Mouse (Mus musculus): ENCODE measurements around the gene Aloxe3. TPM values are rescaled to one million over a fixed set of nuclear protein-coding genes. Genes with fewer than 3 reads are reported as not detected.

The Aloxe3 gene
- 2.2 and 3.6 TPM in 2 replicates for polyA plus RNA-seq (2015; fragmentation: Nextera tagmentation; extraction: Ambion mirVana)

DNA sequence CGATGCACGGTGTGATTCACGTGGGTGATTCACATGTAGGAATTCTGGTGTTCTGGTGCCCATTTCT is at the start of gene Aloxe3:
Aloxe3 (plus strand) TSS at position 45 of the 67 bp plus-strand sequence.
- Histone ChIP-seq H3K9me3 (no peaks in the 10 kb centered on the region), H3K9ac (replicated peaks) (peak within 1 kb of the TSS; percentile 48), H3K27ac (replicated peaks) (peak within 1 kb of the TSS; percentile 77), H3K27me3 (no peaks in the 10 kb centered on the region), H3K36me3 (no peaks in the 10 kb centered on the region), H3K4me3 (peak within 1 kb of the TSS; percentile 65), H3K4me2 (replicated peaks) (peak within 1 kb of the TSS; percentile 77), H3K4me1 (peaks cover 24% of the 10 kb centered on the region)
- ATAC-seq (replicated peaks): no peak
- 4% methylated on average over 3 of the region's 3 CpGs for WGBS

- no peak overlapping the region for H3K27ac ChIP-seq (replicated peaks)
- H3K36me3 ChIP-seq: no peaks in the 10 kb centered on the region
- H3K9ac ChIP-seq (replicated peaks): no peak overlapping the region
- no peak for ATAC-seq (replicated peaks)
- no peaks in the 10 kb centered on the region for H3K9me3 ChIP-seq
- H3K4me1 ChIP-seq: peaks cover 23% of the 10 kb centered on the region
- H3K27me3 ChIP-seq: no peaks in the 10 kb centered on the region
- no peak overlapping the region for H3K4me3 ChIP-seq
- H3K4me2 ChIP-seq (replicated peaks): no peak overlapping the region
- WGBS: 55% methylated on average over 5 of the region's 5 CpGs
Measured at GRCm38 (mm10) chr11:69076572-69076971, 49.1 kb upstream of the Aloxe3 start.

GRCm38 (mm10) chr11:69077316-69077715 is 48.4 kb upstream of the Aloxe3 start:
- no peaks in the 10 kb centered on the region for H3K36me3 ChIP-seq
- no peaks in the 10 kb centered on the region for H3K9me3 ChIP-seq
- H3K9ac ChIP-seq (replicated peaks): no peak overlapping the region
- no peaks in the 10 kb centered on the region for H3K27me3 ChIP-seq
- 86% methylated on average over 9 of the region's 9 CpGs for WGBS
- no peak overlapping the region for H3K4me3 ChIP-seq
- no peak overlapping the region for H3K27ac ChIP-seq (replicated peaks)
- no peak for ATAC-seq (replicated peaks)
- no peak overlapping the region for H3K4me2 ChIP-seq (replicated peaks)
- peaks cover 16% of the 10 kb centered on the region for H3K4me1 ChIP-seq

DNA sequence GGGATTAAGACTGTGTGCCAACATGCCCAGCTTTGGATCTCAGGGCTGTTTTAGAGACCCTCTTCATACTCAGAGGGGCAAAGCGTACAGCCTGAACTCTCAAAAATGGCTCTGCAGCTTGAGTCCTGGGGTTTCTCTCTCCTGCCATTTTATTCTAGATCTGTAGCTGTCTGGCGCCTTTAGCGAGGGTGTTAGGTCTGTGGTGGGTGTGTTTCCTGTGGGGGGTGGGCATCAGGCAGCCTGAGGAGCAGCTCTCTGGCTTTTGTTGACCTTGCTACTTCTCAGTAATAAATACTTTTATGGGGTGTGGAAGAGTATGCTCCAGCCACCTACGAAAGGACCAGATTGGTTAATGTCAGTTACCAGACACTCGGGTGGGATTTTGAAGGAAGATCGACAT is 47.7 kb upstream of the Aloxe3 start:
- H3K4me2 ChIP-seq (replicated peaks): no peak overlapping the region
- no peak for ATAC-seq (replicated peaks)
- WGBS: 89% methylated on average over 6 of the region's 6 CpGs
- no peak overlapping the region for H3K9ac ChIP-seq (replicated peaks)
- H3K27ac ChIP-seq (replicated peaks): no peak overlapping the region
- H3K4me1 ChIP-seq: peaks cover 11% of the 10 kb centered on the region
- H3K4me3 ChIP-seq: no peak overlapping the region
- H3K27me3 ChIP-seq: no peaks in the 10 kb centered on the region
- H3K9me3 ChIP-seq: no peaks in the 10 kb centered on the region
- no peaks in the 10 kb centered on the region for H3K36me3 ChIP-seq

- WGBS: 78% methylated on average over 5 of the region's 5 CpGs
Measured at GRCm38 (mm10) chr11:69078805-69079438, 46.8 kb upstream of the Aloxe3 start.

DNA sequence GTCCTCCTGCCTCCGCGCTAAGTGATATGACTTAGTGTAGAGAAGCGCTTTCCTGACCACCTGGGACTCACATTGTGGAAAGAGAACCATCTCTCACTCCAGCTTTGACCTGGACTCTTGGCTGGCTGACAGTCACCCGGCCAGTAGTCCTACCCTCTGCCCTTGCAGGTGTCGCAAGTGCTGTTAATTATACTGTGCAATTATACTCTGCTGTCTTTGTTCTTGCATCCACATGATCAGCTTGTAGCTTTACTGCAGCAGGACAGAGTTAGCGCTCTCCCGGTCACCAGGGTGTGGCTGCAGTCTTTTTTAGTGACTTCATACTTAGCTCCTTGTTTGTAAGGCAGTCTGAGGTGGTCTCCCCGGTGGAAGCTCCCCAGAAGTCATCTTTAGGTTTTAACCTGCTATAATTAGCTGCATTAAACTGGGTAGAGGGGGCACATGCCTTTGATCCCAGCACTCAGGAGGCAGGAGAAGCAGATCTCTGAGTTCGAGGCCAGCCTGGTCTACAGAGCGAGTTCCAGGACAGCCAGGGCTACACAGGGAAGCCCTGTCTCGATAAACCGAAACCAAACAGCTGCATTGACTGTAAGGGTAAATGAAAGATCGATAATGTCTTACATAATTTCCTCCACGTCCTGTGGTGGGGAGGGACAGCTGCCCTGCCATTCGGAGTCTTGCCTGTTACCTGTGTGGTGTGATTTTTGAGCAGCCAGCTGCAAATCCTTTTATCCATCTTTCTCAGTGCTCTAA is 45.4 kb upstream of the Aloxe3 start:
- no peak overlapping the region for H3K9ac ChIP-seq (replicated peaks)
- no peaks in the 10 kb centered on the region for H3K27me3 ChIP-seq
- no peaks in the 10 kb centered on the region for H3K36me3 ChIP-seq
- no peaks in the 10 kb centered on the region for H3K9me3 ChIP-seq
- ATAC-seq (replicated peaks): no peak
- 82% methylated on average over 15 of the region's 15 CpGs for whole genome bisulfite sequencing
- H3K4me1 ChIP-seq: no peaks in the 10 kb centered on the region
- H3K4me3 ChIP-seq: no peak overlapping the region
- H3K27ac ChIP-seq (replicated peaks): no peak overlapping the region
- H3K4me2 ChIP-seq (replicated peaks): no peak overlapping the region

More at GRCm38 (mm10) chr11:69078805-69079438, 46.8 kb upstream of the Aloxe3 start:
- peaks cover 5% of the 10 kb centered on the region for H3K4me1 ChIP-seq
- H3K27ac ChIP-seq (replicated peaks): no peak overlapping the region
- H3K9ac ChIP-seq (replicated peaks): no peak overlapping the region
- no peak overlapping the region for H3K4me3 ChIP-seq
- H3K36me3 ChIP-seq: no peaks in the 10 kb centered on the region
- no peak overlapping the region for H3K4me2 ChIP-seq (replicated peaks)
- no peak for ATAC-seq (replicated peaks)
- H3K27me3 ChIP-seq: no peaks in the 10 kb centered on the region
- no peaks in the 10 kb centered on the region for H3K9me3 ChIP-seq

- Histone ChIP-seq H3K36me3 (no peaks in the 10 kb centered on the region), H3K27me3 (no peaks in the 10 kb centered on the region), H3K4me2 (replicated peaks) (no peak overlapping the region), H3K9ac (replicated peaks) (no peak overlapping the region), H3K4me3 (no peak overlapping the region), H3K9me3 (no peaks in the 10 kb centered on the region), H3K4me1 (no peaks in the 10 kb centered on the region), H3K27ac (replicated peaks) (no peak overlapping the region)
- 87% methylated on average over 8 of the region's 8 CpGs for WGBS
- ATAC-seq (replicated peaks): no peak
Measured at GRCm38 (mm10) chr11:69080855-69081222, 44.9 kb upstream of the Aloxe3 start.

DNA sequence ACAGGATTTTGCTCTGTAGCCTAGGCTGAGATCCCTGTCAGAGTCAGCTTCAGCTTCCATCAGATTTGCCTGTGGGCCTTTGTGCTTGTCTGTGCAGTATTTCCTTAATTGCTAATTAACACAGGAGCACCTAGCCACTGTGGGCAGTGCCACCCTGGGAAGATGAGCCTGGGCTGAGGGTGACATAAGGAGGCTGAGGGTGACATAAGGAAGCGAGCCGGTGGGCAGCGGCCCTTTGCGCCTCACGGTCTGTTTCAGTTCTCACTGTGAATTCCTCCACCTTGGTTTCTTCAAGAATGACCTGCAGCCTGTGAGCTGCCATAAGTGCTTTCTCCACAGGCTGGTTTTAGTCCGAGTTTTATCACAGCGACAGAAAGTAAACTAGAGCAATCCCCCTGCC is 44.1 kb upstream of the Aloxe3 start:
- no peak overlapping the region for H3K9ac ChIP-seq (replicated peaks)
- no peak overlapping the region for H3K4me3 ChIP-seq
- 86% methylated on average over 7 of the region's 7 CpGs for WGBS
- H3K9me3 ChIP-seq: no peaks in the 10 kb centered on the region
- H3K4me1 ChIP-seq: no peaks in the 10 kb centered on the region
- no peaks in the 10 kb centered on the region for H3K27me3 ChIP-seq
- H3K27ac ChIP-seq (replicated peaks): no peak overlapping the region
- H3K36me3 ChIP-seq: no peaks in the 10 kb centered on the region
- H3K4me2 ChIP-seq (replicated peaks): no peak overlapping the region
- ATAC-seq (replicated peaks): no peak

DNA sequence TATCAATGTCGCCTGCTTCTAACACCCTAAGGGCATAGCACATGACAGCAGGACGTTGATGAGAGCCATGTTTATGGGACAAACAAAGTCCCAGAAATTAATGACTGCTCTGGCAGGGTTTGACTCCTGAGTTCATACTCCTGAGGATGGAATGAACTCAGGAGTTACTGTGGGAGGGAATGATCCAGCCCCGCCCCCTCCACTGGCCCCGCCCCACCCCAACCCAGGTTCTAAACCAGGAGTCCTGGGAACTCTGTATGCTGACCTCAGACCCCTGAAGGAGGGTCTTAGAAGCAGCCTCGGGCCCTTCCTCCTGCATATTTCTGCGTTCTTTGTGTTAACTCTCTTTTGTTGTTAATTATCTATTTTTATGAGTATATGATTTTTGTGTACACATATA is 40.1 kb upstream of the Aloxe3 start:
- no peak overlapping the region for H3K27ac ChIP-seq (replicated peaks)
- H3K9me3 ChIP-seq: no peaks in the 10 kb centered on the region
- no peak overlapping the region for H3K4me3 ChIP-seq
- 64% methylated on average over 6 of the region's 6 CpGs for WGBS
- H3K36me3 ChIP-seq: no peaks in the 10 kb centered on the region
- ATAC-seq (replicated peaks): no peak
- no peaks in the 10 kb centered on the region for H3K27me3 ChIP-seq
- no peak overlapping the region for H3K9ac ChIP-seq (replicated peaks)
- H3K4me2 ChIP-seq (replicated peaks): no peak overlapping the region
- peaks cover 20% of the 10 kb centered on the region for H3K4me1 ChIP-seq

DNA sequence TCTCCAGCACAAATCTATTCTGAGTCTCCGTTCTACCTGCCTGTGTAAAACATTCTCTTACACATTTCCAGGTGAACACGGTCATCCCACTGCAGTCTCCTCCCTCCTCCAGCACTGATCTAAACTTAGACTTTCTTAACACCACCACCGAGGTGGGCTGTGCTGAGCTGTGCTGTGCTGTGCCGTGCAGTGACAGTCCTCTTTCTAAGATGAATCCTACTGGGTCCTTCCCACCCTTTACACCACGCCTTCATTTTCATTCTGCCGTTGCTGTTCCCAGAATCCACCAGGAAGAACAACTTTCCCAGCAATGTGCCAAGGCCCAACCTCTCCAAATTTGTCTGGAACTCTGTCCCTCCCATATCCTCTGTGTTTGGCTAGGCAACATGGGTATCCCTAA is 39.3 kb upstream of the Aloxe3 start:
- Histone ChIP-seq H3K4me1 (peaks cover 27% of the 10 kb centered on the region), H3K9me3 (no peaks in the 10 kb centered on the region), H3K36me3 (peaks cover 2% of the 10 kb centered on the region; the same call in 1 of the 2 replicates), H3K4me3 (no peak overlapping the region), H3K9ac (replicated peaks) (no peak overlapping the region), H3K4me2 (replicated peaks) (no peak overlapping the region), H3K27me3 (no peaks in the 10 kb centered on the region), H3K27ac (replicated peaks) (no peak overlapping the region)
- no peak for ATAC-seq (replicated peaks)
- 68% methylated on average over 6 of the region's 6 CpGs for WGBS

GRCm38 (mm10) chr11:69087082-69087481 is 38.6 kb upstream of the Aloxe3 start:
- no peaks in the 10 kb centered on the region for H3K9me3 ChIP-seq
- peaks cover 31% of the 10 kb centered on the region for H3K4me1 ChIP-seq
- H3K36me3 ChIP-seq: peaks cover 9% of the 10 kb centered on the region; the same call in 1 of the 2 replicates
- 35% methylated on average over 4 of the region's 4 CpGs for WGBS
- H3K27ac ChIP-seq (replicated peaks): no peak overlapping the region
- H3K4me2 ChIP-seq (replicated peaks): no peak overlapping the region
- no peaks in the 10 kb centered on the region for H3K27me3 ChIP-seq
- H3K4me3 ChIP-seq: no peak overlapping the region
- no peak for ATAC-seq (replicated peaks)
- no peak overlapping the region for H3K9ac ChIP-seq (replicated peaks)

DNA sequence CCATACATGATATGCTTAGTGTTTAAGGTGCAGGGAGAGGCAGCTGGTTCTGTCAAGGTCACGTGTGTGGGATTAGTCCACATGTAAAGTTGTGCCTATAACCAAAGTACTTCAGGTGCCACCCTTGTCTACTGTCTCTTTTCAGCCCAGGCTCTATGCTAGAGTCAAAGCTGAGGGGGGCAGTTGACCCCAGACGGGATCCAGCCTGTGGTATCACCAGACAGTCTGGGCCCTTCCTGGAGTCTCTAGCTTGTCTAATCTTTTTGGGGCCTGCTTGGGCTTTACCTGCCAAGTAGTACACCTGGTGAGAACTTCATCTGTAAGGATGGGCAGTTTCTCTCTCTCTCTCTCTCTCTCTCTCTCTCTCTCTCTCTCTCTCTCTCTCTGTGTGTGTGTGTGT is 38.1 kb upstream of the Aloxe3 start:
- Histone ChIP-seq H3K4me2 (replicated peaks) (no peak overlapping the region; the same call in 1 of the 2 replicates), H3K27me3 (no peaks in the 10 kb centered on the region), H3K9me3 (no peaks in the 10 kb centered on the region), H3K4me3 (no peak overlapping the region; the same call in 1 of the 2 replicates), H3K9ac (replicated peaks) (peak overlapping the region; percentile 100; the same call in 1 of the 2 replicates), H3K36me3 (peaks cover 10% of the 10 kb centered on the region; the same call in 1 of the 2 replicates), H3K27ac (replicated peaks) (peak overlapping the region; percentile 94), H3K4me1 (peaks cover 31% of the 10 kb centered on the region)
- WGBS: 67% methylated on average over 2 of the region's 2 CpGs
- no peak for ATAC-seq (replicated peaks)
